Mouse (Mus musculus) 3T3-L1 (cell line): ENCODE measurements around the gene 9130213A22Rik.

Source experiments
- DNase-seq: peaks from one replicate; pipeline ENCODE4 v3.0.0-alpha.2; 2015; ENCODE audit warnings: low read depth, low spot score

Gene 9130213A22Rik

DNA sequence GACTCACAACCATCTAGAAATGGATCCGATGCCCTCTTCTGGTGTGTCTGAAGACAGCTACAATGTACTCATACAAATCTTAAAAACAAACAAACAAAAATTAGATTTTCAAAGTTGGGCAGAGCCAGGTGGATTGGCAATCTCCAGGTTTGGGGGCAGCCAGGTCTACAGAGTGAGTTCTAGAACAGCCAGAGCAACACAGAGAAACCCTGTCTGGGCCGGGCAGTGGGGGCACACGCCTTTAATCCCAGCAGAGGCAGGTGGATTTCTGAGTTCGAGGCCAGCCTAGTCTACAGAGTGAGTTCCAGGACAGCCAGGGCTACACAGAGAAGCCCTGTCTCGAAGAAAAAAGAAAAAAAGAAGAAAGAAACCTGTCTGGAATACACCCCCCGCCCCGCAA lies 28.5 kb downstream of the 9130213A22Rik start:
- DNase-seq: peak; percentile 59

DNA sequence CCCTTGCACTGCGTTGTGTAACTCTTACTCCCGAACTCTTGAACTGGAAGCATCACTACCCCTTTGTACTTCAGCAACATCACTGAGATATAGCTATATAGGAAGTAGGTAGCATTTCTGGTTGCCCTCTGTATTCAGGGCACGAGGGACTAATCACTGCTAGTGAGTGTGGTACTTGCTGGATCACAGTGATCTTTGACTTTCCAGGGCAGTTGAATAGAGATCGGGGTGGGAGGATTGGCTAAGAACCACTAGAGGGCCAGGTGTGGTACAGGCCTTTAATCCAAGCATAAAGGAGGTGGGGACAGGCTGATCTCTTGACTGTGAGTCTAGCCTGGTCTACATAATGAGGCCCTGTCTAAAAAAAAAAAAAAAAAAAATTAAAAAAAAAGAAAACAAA lies 29.5 kb downstream of the 9130213A22Rik start:
- peak; percentile 43 for DNase-seq

DNA sequence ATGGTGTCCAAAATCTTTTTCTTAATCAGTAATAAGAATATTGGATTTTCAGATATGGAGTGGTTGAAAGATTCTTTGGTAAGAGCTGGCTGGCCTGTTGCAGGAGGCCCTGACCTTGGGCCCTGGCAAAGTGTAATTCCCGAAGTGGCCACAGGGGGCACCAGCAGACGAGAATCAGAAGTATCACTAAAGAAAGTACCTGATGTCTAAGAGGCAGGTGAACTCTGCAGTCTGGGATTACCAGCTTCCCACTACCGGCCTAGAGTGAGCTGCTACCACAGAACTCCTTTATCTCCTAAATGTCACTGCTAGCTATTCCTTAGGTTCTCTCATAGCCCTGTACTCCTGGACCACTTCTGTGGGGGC lies 30.0 kb downstream of the 9130213A22Rik start:
- DNase-seq: peak; percentile 89

DNA sequence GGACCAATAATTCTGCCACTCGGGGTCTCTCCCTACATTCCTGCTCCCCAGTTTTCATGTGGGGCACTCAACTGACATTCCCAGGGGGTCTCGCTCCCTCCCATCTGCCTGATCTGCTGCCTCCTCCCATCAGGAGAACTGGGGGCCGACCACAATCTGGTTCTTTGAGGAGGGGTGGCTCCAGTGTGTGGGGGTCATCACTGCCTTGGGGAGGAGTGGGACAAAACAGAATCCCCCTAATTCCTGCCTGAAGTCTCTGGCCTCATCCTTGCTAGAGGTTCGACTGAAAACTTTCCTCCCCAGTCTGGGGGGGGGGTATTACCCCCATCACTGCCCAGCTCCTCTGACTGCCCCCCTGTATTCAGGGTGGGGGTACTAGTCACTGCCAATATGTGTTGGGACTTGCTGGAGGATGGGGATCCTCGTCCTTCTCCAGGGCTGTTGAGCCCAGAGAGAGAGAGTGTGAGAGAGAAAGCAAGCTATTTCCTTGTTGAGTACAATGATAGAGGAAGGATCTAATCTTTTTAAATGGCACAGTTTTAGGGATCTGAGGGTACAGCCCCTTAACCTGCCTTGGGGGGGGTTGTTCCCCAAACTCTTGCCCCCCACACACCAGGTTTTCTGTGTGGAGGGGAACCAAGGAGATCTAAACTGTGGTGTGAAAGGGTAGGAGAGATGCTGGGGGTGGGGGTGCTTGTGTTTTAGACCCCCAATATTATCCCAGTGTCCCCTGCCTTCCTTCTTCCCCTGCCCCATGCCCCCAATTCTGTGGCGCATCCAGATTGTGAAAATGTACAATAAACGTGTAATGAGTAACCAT lies 30.6 kb downstream of the 9130213A22Rik start:
- DNase-seq: no peak

DNA sequence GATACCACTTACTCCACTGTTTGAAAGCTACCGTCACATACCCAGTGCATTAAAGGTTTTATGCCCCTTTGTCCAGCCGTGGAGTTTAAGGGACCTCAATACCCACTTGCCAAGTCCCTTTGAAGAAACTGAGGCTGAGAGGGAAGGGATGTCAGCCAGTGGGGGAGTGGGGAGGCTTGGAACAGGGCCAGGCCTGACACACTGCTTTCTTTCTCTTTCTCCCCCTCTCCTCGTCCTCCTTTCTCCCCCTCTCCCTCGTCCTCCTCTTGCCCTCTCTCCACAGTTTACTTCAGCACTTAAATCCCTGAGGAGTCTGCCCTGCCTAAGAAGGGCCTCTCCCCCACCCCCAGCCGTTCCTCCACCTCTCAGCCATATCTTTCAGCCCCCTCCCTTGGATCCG lies 32.0 kb downstream of the 9130213A22Rik start:
- no peak for DNase-seq

DNA sequence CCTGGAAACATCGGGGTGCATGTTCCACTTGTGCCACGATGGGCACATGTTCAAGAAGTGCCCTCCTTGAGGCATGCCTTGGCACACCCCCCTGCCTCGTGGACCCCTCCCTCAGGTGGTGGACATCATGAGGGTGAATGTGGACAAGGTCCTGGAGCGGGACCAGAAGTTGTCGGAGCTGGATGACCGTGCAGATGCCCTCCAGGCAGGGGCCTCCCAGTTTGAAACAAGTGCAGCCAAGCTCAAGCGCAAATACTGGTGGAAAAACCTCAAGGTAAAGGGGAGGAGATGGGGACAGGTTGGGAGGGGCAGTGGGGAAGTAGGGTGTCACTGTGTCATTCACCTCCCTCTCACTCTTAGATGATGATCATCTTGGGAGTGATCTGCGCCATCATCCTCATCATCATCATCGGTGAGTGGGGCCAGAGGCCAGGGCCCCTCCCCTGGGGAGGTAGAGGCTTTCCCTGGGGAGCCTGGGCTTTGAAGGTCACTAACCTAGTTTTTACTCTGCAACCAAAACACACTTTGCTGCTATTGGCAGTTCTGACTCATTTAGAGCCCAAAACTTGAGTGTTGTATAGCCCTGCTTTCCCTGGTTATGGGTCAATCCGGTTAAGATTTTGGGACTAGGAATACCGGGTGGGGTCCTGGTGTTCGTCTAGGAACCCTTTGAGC lies 32.6 kb downstream of the 9130213A22Rik start:
- DNase-seq: no peak

DNA sequence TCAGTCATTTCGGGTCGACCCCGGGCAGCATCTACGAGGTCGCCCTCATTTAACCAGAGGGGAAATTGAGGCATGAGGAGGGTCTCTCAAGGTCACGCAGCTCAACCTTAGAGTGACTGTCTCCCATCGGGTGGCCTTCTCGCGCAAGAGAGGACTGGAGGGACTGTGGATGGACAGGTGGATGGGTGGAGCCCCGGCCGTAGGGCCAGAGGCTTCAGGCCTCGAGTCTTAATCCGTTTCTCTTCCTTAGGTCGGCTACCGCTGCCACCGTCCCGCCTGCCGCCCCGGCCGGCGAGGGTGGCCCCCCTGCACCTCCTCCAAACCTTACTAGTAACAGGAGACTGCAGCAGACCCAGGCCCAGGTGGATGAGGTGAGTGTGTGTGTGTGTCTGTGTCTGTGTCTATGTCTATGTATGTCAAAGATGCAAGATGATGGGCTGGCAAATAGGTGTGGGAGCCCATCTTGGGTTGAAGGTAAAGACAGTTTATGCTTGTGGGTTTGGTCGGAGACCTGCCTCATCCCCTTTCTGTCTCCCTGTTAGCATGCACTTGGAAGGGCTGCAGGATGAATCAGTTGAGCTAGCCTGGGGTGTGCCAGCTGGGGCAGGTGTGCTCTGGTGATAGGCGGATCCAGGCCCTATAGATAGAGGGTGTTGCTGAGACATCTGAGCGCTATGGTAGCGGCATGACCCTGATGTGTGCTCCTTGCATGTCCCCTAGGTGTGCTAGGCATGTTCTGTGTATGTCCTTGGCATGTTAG lies 33.4 kb downstream of the 9130213A22Rik start:
- no peak for DNase-seq

DNA sequence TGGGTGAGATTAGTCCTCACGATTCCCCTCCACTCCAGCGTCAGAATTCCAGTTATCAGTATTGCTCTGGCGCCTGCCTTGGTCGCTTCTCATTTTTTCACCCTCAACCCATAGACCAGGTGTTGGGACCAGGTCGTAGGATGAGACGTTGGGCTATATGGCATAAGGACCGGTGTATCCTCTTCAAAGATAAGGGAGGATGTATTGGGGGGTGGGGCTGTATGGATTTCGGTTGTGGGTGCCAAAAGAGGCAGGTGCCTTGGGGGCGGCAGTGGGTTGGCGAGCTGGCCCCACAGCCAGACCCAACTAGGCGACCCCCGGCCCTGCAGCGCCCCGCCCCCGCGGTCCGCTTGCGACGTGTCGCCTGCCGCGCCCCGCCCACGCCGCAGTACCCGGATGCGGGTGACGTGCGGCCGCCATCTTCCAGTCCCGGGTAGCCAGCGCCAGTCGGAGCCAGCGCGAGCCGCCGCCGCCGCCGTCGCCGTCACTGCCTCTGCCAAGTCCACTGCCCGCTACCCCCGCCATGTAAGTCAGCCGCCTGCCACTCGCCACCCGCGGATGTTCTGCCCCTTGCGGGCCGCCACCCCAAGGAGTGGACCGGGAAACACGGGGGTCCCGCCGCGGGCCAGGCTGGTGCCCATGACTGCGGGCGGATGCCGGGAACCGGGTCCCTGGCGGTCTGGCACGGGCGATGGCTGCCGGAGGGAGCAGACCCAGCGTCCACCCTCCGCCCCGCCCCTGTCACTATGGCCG lies 34.1 kb downstream of the 9130213A22Rik start, which contains the start of gene Vamp2:
Gene Vamp2, plus strand, starts transcription at position 388 of the 753 bp plus-strand sequence.
- peak; percentile 71 for DNase-seq

DNA sequence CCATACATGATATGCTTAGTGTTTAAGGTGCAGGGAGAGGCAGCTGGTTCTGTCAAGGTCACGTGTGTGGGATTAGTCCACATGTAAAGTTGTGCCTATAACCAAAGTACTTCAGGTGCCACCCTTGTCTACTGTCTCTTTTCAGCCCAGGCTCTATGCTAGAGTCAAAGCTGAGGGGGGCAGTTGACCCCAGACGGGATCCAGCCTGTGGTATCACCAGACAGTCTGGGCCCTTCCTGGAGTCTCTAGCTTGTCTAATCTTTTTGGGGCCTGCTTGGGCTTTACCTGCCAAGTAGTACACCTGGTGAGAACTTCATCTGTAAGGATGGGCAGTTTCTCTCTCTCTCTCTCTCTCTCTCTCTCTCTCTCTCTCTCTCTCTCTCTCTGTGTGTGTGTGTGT lies 34.8 kb downstream of the 9130213A22Rik start:
- DNase-seq: no peak

DNA sequence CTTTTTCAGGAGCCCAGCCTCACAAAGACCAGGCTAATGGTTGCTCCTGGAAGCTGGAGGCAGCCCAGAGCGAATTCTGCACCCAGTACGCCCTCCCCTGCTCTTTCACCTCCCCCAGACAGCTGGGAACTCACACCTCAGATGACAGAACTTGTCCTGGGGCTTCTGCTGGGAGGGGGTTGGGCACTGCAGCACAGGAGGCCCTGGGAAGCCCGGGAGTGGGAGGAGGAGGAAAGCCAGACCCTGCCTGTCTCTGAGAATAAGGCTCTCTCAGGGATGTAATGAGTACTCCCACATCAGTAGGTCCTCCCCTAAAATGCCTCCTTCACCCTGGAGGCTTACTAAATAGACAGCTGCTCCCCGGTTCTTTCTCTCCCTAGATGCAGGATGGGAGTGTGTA lies 35.3 kb downstream of the 9130213A22Rik start:
- no peak for DNase-seq

DNA sequence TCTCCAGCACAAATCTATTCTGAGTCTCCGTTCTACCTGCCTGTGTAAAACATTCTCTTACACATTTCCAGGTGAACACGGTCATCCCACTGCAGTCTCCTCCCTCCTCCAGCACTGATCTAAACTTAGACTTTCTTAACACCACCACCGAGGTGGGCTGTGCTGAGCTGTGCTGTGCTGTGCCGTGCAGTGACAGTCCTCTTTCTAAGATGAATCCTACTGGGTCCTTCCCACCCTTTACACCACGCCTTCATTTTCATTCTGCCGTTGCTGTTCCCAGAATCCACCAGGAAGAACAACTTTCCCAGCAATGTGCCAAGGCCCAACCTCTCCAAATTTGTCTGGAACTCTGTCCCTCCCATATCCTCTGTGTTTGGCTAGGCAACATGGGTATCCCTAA lies 36.0 kb downstream of the 9130213A22Rik start:
- no peak for DNase-seq

DNA sequence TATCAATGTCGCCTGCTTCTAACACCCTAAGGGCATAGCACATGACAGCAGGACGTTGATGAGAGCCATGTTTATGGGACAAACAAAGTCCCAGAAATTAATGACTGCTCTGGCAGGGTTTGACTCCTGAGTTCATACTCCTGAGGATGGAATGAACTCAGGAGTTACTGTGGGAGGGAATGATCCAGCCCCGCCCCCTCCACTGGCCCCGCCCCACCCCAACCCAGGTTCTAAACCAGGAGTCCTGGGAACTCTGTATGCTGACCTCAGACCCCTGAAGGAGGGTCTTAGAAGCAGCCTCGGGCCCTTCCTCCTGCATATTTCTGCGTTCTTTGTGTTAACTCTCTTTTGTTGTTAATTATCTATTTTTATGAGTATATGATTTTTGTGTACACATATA lies 36.8 kb downstream of the 9130213A22Rik start:
- DNase-seq: no peak

DNA sequence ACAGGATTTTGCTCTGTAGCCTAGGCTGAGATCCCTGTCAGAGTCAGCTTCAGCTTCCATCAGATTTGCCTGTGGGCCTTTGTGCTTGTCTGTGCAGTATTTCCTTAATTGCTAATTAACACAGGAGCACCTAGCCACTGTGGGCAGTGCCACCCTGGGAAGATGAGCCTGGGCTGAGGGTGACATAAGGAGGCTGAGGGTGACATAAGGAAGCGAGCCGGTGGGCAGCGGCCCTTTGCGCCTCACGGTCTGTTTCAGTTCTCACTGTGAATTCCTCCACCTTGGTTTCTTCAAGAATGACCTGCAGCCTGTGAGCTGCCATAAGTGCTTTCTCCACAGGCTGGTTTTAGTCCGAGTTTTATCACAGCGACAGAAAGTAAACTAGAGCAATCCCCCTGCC lies 40.8 kb downstream of the 9130213A22Rik start:
- no peak for DNase-seq

DNA sequence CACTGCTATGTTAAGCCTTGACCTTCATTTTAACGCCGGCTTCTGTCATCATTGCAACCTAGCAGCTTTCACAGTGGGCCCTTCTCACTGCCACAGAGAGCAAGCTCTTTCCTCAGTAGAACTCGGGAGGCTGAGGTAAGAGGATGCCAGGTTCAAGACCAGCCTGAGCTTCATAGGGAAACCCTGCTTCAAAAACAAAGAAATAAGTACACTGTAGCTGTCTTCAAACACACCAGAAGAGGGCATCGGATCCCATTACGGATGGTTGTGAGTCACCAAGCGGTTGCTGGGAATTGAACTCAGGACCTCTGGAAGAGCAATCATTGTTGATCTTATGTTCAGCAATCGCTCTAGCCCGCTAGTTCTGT lies 41.5 kb downstream of the 9130213A22Rik start:
- no peak for DNase-seq

DNA sequence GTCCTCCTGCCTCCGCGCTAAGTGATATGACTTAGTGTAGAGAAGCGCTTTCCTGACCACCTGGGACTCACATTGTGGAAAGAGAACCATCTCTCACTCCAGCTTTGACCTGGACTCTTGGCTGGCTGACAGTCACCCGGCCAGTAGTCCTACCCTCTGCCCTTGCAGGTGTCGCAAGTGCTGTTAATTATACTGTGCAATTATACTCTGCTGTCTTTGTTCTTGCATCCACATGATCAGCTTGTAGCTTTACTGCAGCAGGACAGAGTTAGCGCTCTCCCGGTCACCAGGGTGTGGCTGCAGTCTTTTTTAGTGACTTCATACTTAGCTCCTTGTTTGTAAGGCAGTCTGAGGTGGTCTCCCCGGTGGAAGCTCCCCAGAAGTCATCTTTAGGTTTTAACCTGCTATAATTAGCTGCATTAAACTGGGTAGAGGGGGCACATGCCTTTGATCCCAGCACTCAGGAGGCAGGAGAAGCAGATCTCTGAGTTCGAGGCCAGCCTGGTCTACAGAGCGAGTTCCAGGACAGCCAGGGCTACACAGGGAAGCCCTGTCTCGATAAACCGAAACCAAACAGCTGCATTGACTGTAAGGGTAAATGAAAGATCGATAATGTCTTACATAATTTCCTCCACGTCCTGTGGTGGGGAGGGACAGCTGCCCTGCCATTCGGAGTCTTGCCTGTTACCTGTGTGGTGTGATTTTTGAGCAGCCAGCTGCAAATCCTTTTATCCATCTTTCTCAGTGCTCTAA lies 42.1 kb downstream of the 9130213A22Rik start:
- no peak for DNase-seq

DNA sequence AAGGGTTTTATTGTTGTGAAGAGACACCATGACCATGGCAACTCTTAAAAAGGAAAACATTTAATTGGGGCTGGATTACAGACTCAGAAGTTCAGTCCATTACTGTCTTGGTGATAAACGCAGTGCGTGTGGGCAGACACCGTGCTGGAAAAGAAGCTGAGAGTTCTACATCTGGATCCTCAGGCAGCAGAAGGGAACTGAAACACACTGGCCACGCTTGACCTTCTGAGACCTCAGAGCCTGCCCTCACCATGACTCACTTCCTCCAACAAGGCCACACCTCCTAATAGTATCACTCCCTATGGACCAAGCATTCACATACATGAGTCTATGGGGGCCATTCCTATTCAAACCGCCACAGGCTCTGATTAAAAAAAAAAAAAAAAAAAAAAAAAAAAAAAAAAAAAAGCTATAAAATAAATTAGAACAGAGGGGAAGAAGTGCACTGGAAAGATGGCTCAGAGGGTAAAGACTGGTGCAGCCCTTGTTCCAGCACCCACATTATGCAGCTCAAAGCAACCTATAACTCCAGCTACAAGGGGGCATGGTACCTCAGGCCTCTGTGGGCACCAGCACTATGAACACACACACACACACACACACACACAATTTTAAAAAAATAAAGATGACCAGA lies 43.5 kb downstream of the 9130213A22Rik start:
- DNase-seq: peak; percentile 96

DNA sequence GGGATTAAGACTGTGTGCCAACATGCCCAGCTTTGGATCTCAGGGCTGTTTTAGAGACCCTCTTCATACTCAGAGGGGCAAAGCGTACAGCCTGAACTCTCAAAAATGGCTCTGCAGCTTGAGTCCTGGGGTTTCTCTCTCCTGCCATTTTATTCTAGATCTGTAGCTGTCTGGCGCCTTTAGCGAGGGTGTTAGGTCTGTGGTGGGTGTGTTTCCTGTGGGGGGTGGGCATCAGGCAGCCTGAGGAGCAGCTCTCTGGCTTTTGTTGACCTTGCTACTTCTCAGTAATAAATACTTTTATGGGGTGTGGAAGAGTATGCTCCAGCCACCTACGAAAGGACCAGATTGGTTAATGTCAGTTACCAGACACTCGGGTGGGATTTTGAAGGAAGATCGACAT lies 44.3 kb downstream of the 9130213A22Rik start:
- DNase-seq: no peak

DNA sequence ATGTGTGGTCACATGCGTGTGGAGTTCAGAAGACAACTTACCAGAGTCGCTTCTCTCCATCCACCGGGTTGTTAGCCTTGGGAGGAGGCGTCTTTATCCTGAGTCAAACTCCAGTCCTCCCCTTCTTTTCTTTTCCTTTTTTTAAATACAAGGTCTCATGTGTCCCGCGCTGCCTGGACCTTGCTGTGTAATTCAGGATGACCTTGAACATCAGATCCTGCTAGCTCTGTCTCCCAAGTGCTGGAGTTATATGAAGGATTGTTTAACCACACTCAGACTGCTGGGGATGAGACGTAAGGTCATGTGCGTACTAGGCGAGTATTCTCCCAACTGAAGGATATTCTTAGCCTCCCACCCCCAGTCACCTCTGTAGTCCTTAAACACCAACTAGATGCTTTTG lies 45.1 kb downstream of the 9130213A22Rik start:
- DNase-seq: no peak

DNA sequence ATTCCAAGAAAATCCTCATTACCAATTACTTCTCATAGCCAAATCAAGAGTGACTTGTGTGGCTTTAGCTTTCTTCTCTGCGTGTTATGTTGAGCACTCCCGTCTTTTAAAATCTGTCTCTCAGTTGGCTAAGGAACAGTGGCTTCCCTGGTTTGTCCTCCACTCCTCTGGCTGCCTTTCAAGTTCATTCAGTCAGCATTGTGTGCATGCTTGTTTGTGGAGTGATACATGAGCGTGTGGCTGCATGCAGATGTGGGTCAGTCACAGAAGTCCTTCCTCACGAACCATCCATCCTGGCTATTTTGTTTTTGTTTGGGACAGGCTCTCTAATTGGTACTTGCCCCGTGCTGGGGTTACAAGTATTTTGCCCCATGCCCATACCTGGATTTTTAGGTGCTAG lies 45.8 kb downstream of the 9130213A22Rik start:
- DNase-seq: no peak

DNA sequence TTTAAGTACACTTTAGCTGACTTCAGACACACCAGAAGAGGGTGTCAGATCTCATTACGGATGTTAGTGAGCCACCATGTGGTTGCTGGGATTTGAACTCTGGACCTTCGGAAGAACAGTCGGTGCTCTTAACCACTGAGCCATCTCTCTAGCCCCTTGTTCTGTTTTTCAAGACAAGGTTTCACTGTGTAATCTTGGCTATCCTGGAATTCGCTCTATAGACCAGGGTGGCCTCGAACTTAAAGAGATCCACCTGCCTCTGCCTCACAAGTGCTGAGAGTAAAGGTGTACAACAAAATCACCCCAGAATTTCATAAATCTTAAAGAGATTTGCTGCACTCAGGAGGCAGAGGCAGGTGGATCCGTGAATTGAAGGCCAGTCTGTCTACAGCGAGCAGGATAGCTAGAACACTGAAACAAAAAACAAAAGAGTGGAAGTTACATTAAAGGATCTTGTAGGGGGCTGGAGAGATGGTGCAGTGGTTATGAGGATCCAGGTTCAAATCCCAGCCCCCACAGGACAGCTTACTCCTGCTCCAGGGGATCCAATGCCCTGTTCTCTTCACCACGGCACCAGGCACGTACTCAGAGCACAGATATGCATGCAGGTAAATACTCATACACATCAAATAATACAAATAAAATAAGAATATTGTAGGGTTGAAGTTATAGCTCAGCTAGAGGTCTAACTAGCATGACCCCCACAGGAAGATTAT lies 46.5 kb downstream of the 9130213A22Rik start:
- peak; percentile 55 for DNase-seq
